Mouse (Mus musculus): ENCODE measurements around the gene Cdh6.

The Cdh6 gene

DNA sequence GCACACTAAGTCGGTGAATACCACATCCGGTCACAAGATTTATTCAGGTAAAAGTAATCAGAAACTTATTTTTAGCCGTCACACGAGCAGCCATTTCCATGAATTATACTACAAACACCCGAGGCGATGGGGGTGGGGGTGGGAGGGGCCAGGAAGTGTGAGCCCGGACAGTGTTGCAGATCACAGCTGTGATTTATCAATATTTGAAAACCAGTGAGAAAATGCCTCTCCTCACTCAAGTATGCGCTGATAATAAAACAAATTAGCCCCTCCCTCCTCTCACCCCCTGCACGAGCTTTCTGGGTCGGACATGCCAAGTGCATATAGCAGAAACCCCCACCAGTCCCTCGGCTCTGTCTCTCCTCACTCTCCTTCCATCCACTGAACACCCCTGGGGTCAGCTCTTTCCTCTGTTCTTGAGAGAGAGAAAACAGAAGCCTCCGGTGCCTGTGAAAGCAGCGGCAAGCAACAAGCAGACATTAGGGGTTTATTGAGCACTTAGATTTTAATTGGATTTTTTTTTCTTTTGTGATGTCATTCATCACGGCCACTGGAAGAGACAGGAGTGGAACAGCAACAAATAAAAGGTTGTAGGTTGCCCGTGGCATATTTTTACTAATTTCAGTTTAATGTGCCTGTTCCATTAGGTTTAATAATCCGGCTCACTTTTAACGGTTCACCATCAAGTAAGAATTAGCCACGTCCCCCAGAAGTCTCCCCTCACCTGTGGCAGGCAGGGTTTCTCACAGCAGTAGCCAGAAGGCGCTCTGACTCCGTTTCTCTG is 105.9 kb downstream of the Cdh6 start:
- no peak for DNase-seq (ENCODE audit: low spot score in 2 of 2)

- no peak for DNase-seq (ENCODE audit: low spot score in 2 of 2)
Measured at GRCm38 (mm10) chr15:13066765-13067164, 106.7 kb downstream of the Cdh6 start.

DNA sequence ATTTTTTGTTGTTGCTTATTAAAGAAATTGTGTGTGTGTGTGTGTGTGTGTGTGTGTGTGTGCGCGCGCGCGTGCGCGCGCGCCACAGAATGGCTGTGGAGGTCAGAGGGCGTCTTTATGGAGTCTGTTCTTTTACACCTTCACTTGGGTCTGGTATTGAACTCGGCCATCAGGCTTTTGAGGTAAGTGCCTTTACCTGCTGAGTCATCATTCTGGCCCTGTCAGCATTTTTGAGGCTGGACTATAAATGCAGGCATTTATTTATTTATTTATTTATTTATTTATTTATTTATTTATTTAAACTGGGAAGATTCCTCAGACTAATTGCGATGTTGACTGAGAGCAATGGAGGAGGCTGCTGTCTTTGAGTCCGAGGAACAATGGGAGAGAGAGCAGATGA is 109.8 kb downstream of the Cdh6 start:
- DNase-seq (ENCODE audit: low spot score in 2 of 2) = no peak

DNA sequence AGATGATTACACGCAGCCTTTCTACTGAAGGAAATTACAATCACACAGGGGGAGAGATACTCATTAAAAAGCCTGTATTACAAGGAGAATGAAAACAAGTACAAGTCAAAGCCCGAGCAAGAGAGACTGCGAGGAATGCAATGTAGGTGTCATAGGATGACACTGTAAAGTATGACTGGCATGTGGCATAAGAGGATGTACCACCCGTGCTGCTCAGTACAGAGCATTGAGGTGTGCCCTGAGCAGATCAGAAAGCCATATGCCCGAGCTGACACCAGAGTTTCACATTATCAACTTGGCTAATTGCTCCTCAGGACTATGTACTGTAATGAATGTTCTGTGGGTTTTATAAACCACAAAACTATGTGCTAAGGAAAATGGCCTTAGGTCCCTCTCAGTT is 115.7 kb downstream of the Cdh6 start:
- no peak for DNase-seq (ENCODE audit: low spot score in 2 of 2)

DNA sequence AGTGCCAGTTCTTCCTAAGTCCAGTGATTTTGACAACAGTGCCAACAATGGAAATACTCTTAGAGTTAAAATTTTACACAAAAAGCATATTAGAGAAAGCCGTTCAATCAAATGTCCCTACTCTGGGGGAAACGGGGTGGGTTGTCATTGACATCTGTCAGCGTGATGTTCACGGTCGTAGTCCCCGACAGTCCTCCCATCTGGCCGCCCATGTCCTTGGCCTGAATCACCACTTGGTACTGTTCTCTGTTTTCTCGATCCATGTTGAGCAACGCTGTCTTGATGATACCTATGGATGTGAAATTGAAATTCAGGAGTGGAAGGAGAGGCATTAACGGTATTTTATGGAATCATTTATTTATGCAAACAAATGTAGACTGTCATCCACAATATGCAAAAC is 116.2 kb downstream of the Cdh6 start:
- DNase-seq (ENCODE audit: low spot score in 2 of 2) = no peak

GRCm38 (mm10) chr15:13047910-13048309 is 125.6 kb downstream of the Cdh6 start:
- DNase-seq (ENCODE audit: low spot score in 2 of 2) = no peak

DNA sequence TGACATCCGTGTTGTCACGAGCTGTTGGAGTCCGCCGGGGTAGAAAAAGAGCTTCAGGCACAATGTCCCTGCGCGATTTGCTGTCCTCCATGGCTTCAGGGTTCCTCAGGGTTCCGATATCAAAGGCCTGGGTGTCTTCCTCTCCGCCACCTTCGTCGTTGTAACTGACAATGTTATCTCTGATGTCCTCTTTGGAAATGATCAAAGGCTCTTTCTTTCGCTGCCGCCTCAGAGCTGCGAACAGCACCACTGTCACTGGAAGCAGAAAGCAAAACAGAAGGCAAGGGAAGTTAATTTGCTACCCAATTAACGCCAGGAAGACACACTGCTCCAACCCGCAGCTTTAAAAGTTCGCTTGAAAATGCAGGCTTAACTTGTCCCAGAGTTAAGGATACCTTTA is 139.0 kb downstream of the Cdh6 start:
- no peak for DNase-seq (ENCODE audit: low spot score in 2 of 2)

DNA sequence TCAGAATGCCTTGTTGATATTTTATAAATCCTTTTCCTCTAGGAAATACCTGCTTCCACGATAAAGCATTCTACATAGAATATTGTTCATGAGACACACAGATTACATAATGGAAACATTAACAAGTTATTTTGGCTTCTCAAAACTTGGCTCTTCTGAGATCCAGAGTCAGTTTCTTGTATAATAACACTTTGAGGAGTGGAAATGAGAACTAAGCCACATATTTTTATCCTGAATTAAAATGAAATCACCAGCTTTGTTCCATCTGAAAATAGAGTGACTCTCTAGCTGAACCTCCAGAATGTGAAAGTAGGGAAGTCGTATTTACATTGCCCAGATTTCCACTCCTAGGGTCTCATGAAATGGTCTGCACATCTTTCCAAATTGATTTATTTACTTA is 142.8 kb downstream of the Cdh6 start:
- DNase-seq (ENCODE audit: low spot score in 2 of 2) = no peak

DNA sequence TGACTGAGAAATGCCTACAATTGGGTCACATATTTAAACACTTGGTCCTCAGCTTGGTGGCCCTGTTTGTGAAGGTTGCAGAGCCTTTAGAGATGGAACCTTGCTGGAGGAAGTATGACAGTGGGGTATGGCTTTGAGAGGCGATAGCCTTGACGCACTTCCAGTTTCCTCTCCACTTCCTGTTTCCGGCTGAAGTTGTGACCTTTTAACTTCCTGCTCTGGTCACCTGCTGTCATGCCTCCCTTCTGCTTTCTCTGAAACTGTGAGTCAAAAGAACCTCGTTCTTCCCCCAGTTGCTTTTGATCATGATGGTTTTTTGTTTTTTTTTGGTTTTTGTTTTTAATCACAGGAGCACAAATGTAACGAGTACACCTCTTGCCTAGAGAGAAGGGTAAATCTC is 146.0 kb downstream of the Cdh6 start:
- DNase-seq (ENCODE audit: low spot score in 2 of 2) = no peak

DNA sequence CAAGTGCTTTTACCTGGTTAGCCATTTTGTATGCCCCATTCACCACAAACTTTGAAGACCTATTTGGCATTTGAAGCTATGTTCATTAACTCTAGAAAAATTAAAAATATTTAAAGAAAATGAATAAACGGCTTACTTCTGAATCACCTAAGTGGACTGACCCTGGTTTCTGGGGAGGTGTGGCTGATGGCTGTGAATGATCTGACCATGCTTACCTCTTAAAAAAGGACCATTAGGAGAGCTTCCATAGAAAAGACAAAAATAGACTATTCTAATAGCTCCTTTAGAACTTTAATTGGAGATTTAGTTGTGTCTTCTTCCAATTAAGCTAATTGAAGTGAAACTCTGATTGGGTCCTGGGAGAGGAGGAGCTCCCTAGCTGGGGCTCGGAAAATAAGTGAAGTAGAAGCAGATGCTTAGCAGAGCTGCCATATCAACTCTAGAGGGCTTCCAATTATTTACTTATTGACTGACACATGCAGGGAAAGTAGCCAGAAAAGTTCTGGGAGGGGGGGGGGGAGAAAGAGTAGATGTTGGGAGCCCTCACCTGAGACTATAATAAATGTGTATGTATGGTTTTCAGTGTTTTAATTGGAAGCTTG is 156.6 kb downstream of the Cdh6 start:
- no peak for DNase-seq (ENCODE audit: low spot score in 2 of 2)

GRCm38 (mm10) chr15:13008803-13009202 is 164.7 kb downstream of the Cdh6 start:
- no peak for DNase-seq (ENCODE audit: low spot score in 2 of 2)

GRCm38 (mm10) chr15:13005934-13006333 is 167.5 kb downstream of the Cdh6 start:
- DNase-seq (ENCODE audit: low spot score in 2 of 2) = no peak

- no peak for DNase-seq (ENCODE audit: low spot score in 2 of 2)
Measured at GRCm38 (mm10) chr15:13001549-13001948, 171.9 kb downstream of the Cdh6 start.

DNA sequence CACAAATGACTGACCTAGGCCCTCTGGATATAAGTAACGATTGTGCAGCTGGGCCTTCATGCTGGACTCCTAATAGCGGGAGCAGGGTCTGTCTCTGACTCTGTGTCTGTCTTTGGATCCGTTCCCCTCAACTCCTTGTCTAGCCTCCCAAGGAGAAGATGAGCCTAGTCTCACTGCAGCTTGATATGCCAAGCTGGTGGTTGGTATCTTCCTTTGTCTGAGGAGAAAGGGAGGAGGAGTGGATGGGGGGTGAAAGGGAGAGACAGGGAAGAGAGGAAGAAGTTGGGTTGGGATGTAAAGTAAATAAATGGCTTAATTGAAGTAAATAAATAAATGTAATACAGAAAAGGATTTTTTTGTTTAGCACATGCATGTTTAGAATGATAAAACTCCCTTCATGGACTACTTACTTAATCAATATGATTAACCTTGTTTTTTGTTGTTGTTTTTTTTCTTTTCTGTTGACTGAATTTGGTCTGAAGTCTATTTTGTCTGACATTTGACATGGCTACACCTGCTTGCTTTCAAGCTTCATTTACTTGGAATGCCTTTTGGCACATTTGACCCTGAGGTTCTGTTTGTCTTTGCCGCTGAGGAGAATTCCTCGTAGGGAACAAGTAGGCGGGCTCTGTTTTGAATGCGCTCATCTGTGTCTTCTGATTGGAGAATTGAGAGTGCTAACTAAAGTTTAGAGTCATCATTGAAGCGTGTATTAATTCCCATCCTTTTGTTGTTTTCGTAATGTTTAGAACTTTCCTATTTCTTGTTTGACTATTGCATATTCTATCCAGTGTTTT is 178.7 kb downstream of the Cdh6 start:
- DNase-seq (ENCODE audit: low spot score in 2 of 2) = no peak
